Mouse (Mus musculus) ovary, postnatal 14 days (tissue): ENCODE measurements around the gene Gas2l3.

Experiments
- DNase-seq: peaks from one replicate; pipeline ENCODE4 v3.0.0; 2022; ENCODE audit warnings: low spot score

Gene Gas2l3

DNA sequence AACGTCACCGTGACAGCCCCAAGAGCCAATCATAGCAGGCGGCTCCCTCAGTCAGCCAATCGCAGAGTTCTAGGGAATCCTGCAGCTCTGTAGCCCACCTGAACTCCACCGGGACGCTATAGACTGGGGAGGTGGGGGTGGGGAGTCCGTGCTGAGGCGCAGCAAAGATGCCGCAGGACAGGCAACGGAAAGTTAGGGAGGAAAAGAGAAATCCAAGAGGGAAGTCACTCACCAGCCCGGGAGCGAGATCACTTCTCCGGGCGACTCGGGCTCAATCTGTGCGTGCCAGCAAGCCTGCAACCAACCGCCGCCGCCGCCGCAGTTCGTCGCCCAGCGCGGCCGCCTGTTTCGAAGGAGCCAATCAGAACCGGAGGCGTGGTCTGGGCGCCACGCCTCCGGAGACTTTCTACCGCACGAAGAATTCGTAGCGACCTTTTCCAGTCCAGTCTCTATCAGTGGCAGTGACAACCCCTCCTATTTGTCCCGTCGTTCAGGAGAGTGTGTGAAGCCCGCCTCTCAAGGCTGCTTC lies at the start of gene Gas2l3:
Gene Gas2l3, minus strand, starts transcription at position 345 of the 529 bp plus-strand sequence.
- peak; percentile 73 for DNase-seq

DNA sequence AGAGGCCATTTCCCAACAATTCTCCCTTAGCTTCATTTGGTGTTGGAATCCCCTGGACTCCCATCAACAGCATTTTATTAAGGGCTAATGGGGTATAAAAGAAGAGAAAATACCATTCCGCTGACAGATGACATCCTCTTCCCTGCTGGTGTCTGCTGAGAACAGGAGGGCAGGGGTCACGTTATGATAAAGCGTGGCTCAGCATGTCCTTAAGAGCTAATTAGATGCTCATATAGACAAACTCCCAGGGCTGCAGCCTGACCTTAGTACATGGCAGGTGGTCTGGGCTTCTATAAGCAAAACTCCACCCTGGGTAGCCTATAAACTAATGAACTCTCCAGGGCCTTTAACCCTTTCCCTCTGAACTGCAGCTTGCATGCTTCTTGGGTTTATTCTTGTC lies 47.6 kb upstream of the Gas2l3 start:
- no peak for DNase-seq

DNA sequence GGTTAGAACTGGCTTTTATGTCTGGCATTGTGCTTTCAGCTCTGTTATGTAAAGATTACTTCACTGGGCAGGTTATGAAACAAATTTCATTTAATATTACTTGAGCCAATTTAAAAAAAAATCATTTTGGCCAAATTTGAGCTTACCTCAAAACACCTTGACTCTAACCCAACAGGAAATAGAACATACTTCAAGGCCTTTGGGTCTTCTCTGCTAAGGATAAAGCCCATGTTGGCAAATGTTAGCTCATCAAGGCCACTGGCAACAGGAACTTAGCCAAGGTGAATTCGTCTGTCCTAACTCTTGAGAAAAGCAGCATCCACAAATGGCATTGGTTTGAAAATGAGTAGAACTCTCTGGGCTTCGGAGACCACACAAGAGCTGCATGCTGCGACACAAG lies 46.5 kb upstream of the Gas2l3 start:
- DNase-seq, result no peak

DNA sequence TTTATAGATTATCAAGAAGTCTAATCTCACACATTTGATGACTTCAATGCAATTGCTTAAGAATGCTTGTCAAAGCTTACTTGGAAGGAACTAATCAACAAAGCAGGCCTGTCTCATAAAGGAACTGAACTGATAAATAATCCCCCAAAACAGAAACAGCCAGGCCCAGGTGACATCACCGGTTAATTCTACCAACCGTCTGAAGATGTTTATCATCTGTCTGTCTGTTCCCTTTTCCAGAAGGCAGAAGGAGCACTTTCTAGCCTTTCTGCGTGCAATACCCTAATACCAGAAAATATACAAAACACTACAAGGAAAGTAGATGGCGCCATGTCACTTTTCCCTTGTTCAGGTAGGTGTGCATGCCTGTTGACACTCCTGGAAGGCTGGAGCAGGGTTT lies 45.7 kb upstream of the Gas2l3 start:
- no peak for DNase-seq

DNA sequence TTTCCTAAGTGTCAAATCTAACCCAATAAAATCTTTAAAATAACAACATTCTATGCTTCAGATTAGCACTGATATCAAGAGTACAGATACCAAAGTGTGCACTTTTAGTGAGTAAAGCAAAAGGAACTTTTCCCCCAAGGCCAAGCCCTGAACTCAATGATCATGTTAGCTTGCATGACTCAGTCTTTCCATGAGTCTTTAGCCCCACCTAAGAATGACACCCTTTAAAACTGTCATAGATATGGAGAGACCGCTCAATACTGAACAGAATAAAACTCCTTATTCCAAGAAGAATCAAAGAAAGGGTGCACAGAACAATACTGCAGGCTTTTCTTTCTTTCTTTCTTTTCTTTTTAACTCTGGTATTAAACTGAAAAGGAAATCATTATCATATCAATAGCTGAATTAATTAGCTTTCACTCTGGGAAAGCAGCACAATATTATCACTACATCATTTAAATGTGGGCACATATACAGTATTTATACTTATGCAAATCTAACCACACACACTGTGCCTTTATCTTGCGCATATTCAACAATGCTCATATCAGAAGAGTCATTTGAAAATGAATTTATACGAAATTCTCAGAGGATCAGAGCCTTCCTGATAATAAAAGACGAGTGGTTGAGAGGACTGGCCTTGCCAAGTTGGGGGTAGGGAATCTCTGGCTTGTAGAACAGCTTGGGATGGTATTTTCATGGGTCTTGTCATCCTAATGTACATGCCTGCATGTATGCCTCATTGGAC lies 43.4 kb upstream of the Gas2l3 start:
- DNase-seq, result no peak

DNA sequence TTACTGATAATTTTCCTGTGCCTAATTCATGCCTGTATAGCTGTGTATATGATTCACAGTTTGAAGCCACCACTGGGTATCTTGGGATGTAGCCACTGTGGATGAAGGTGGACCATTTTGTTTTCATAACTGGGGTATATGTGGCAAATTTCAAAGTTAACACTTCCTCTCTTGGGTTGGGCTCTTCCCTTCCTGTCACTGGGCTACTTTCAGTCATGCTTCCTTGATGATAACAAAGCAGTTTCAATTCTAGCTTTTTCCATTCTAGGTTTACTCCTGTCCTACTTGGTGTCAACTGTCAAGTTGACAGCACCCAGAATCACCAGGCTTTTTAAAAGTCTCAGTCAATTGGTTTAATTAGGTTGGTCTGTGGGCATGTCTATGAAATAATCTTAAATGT lies 41.1 kb upstream of the Gas2l3 start:
- no peak for DNase-seq

DNA sequence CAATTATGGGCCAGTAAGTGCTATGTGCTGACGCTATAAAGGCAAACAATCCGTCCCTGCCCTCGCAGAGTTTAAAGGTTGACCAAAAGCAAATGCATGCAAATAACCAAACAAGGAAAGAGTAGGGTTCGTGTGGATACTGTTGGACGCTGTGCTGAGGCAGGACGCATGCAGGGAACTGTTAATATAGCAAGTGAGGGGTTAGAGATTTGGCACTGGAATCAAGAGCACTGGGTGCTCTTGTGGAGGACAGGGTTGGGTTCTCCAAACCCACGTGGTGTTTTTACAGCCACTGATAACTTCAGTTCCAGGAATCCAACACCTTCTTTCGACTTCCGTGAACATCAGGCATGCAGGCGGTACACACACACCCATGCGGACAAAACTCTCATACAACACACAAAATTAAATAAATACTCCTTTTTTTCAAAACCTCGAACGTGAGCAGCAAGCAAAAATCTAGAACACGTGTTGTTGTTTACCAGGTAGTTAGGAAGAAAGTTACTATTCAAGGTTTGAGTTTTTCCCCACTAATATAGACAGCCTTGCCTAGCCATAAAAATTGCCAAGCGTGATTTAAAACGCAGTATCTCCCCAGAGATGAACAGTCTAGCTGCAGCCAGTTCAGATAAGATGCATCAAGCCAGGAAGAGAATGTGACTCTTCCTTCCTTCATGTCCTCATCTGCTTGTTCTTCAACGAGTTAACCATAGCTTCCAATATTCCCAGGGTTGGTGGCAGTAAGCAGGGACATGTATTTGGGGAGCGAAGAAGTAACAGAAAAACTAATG lies 40.2 kb upstream of the Gas2l3 start:
- no peak for DNase-seq

DNA sequence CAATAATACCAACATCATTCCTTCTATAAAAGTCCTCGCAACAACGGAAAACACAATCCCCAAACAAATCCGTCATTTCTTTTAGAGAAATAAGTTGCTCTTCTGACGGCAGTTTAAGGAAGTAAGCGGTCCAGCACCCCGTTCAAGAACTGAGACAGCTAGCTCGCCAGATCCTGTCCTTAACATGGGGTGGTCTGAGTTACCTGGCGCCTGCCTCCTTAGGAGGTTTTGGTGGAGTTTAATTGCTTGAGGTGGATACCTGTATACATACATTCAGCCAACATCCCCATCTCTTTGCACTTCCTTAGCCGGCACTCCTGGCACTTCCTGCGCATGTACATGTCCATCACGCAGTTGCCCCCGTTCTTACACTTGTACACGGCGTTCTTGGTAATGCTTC lies 39.3 kb upstream of the Gas2l3 start:
- DNase-seq, result no peak

DNA sequence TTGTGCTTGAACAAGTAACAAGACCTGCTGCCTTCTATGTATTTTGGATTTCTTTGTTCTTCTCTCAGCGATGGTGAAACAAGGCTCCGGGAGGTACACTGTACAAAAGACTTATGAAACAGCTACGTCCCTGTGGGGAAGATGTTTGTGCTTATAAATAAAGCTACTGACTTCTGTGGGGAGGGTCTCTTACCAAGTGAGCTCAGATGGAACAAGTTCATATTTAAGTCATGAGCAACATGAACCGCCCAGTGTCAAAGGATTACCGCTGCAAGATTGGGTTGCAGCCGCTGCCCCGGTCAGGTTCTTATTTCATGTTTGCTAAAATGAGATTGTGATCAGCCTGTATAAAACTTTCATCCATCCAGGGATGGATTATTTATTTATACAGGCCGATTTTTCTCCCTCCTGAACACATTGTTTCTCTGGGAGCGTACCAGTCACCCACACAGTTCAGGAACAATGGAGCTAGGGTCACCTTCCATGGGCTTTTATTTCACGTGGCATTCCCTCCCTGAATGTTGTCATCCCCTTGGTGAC lies 38.4 kb upstream of the Gas2l3 start:
- DNase-seq, result no peak

DNA sequence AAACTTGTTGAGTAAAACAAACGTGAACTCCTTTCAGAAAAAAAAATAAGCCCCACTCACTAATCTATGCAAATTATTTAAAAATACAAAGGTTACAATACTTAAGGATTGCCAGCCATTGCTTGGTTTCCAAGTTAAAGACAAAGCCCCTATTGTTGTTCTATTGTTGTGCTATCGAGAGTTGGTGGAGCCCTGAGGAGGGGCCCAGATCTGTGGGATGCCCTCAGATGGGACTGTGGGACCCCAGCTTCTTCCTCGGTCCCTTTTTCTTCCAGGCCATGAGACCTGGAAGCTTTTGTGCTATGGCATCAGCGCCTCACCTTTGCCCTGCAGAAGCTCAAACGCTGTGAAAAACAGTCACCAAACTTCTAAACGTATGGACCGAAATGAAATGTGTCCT lies 37.9 kb upstream of the Gas2l3 start:
- no peak for DNase-seq

DNA sequence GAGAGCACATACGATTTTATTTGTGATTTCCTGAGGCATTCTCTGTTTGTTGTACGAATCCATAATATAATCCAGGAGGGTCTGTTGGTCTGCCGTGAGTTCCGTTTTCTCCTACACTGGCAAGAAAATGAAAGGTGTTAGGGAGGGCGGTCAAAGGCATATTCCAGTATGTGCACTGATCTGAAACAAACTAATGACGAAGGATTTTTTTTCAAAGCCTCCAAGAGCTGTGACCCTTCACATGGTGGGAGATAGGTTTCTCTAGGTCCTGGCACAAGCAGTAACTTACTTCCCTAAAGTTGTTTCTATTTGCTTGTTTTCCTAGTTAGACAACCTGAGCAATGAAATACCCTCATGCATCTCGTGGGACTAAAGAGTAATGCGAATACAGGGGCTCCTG lies 35.0 kb upstream of the Gas2l3 start:
- DNase-seq, result no peak

DNA sequence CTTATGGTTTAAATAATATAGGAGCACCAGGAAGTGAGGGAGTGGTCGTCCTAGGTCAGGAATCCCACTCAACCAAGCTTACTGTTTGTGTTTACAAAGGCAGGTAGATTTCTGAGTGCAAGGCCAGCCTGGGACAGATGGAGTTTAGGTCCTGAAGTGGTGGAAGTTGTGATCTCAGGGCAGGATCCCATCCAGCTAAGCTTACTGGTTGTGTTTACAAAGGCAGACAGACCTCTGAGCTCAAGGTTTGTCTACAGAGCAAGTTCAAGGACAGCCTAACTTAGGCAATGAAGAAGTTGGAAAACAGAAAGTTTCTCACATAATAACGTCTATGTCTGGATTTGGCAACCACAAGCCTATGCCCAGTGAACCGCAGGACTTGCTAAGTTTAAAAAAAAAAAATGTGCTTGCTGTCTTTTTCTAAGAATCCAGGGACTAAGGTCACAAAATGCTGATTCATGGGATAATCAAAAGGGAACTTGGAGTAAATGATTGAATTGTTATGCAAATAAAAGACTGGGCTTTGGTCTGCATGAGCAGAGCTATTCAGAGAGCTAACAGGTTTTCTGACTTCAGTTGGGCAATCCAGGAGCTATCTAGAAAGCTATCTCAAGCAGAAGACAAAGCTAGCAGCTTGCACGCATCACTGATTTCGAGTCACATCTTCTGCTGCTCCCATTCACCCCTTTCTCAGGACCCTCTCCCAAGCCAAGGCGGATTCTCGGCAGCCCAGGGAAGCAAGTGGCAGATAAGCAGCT lies 27.0 kb upstream of the Gas2l3 start:
- DNase-seq, result no peak

DNA sequence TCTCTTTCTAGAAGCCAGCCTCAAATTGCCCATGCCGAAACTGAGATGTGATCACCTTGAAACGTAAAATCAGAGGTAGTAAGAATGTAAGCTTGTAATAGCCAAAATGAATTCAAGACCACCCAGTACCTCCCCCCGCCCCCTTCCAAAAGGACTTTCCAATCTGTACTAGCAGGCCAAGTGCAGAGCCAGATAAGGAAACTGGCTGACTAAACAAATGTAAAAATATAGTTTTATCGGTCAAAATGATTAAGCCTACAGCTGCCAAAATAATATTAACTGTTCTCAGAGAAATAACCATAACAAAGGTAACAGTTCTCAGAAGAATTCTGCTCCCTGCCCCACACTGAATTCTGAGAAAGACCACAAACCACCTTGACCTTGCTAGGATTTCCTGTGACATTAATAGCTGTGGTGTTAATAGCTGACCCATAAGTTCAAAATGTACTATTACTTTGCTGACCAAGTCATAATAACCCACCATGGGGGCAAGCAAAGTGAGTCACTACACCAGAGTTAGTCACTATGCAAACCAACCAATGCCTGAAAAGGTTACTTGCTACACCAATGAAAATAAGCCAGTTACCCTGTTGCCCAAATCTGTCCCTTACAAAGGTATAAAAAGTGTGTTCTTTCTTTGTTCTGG lies 21.1 kb upstream of the Gas2l3 start:
- DNase-seq, result no peak

DNA sequence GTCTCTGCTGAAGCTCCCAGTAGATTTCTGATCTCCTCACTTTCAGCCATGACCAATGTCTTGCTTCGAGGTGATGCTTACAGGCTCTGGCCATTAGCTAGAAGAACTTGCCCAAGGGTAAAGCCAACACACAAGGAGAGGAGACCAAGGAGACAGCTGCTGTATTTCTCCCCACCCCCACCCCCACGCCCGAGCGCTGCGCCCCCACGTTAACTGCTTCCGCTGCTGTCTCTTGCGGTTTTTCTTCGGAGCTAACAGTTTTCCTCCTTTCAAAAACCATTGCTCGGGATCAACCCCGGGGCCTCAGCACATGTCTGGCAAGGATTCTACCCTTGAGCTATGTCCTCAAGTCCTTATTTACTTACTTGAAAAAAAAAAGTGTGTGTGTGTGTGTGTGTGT lies 19.1 kb upstream of the Gas2l3 start:
- DNase-seq, result no peak

DNA sequence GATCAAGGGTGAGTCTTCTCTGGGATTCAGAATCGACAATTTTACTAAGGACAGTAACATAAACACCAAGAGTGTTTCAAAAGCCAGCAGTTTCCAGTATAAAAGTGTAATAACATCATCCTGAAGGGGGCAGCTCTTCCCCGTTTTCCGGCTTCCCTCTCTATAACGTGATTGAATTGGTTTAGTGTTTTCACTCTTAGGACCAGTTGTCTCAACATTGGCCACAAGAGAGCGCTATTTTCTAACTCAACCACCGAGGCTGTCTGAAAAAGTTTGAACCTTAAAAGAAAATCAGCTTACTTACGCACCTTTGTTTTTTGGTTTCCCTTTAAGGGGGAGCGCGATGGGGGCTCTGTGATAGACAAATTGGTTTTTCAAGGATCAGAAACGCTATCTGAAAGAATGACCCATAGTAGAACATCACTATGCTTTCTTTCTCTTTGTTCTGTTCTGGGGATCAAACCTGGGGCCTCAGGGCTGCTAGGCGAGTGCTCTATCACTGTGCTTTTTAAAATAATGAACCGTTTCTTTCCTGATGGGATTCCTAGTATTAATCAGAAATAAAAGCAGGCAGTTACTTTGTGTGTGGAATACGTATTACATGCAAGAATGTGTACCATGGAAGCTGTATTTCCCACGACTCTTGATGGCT lies 18.2 kb upstream of the Gas2l3 start:
- peak; percentile 78 for DNase-seq

DNA sequence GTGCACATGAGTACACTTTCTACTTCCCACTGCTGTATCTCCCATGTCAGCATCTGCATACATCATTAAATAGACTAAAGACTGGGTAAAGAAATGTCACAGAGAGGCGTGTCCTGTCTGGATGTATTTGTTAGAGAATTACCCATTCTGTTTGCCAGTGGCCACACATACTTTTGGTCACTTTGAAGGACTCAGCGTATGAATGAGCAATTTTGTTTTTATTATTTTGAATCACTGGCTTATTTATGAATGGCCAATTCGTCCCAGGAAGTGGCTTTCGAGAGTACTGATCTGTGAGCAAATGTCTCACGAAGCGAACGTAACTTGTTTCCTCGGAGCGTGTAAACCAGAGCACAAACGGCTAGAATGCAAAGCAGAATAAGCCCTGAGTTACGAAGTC lies 17.2 kb upstream of the Gas2l3 start:
- no peak for DNase-seq

DNA sequence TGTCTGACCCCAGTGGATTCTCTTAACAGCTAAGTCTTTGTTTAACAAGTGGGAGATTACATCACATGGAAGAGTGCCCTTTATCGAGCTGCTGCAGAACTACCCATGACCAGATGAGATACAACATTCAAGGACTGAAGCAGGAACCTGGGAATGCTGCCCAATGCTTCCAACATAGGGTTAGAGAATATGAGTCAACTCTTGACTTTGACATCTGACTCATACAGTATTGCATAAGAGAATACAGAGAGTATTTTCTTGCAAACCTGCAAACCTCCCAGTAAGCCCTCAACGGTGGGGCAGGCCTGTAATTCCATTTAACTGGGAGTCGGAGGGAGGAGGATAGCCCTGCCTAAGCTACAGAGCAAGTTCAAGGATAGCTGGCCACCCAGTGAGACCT lies 15.0 kb upstream of the Gas2l3 start:
- DNase-seq, result no peak

DNA sequence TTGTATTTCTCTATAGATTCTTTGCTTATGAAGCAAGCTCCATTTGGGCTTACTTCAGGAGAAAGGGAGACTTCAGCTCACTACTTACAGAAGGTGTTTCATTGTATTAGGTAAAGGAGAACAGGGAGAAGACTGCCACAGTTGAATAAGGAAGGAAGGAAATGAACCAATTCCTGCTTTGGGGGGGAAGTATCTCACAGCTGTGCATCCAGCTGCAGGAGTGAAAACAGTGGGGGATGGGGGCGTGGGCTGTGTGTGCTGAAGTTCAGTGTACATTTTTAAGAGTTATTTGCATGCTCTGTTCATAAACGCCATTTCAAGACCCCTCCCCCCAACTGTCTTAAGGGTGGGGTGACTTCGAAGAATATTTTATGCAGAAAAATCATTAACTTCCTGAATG lies 10.0 kb upstream of the Gas2l3 start:
- no peak for DNase-seq

DNA sequence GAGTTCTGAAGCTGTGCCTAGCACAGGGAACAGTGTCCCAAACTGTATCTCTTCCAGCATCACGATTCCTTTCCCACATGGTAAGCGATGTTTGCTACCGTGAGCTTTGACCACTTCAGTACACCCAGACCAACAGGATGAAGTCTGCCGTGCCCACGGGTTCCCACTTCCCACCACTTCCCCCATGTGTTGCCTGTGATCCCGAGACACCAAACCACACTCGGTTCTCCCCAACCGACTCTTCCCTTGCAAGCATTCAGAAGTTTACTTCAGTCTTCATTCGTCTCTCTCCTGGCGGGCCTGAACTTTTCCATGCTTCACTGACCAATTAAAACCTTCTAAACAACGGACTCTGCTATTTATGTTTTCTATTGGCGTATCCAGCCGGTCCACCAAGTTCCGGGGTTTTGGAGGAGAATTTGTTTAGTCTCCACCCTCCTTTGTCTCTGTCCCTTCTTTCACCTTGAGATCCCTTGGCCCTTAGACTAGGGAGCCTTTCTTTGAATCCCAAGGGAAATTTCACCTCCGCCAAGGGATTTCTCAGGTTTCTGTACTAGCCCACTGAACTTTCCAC lies 9.4 kb upstream of the Gas2l3 start:
- no peak for DNase-seq

DNA sequence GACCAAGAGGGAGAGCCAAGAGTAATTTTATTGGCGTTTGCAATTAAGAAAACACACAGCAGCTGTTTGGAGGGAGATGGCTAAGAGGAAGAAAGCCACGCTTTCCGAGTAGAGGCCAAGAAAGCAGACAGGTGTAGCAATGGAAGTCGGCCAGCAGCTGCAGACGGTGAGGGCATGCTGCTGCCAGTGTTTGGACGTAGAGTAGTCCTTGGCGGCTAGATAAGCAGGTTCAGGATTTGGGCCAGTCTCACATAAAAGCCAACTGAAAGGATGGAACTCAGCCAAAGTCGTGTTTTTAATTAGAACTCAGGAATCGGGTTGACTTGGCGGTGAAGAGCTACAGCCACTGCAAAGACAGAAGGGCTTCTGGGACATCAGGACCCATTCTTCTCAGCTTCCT lies 6.6 kb upstream of the Gas2l3 start:
- peak; percentile 29 for DNase-seq

DNA sequence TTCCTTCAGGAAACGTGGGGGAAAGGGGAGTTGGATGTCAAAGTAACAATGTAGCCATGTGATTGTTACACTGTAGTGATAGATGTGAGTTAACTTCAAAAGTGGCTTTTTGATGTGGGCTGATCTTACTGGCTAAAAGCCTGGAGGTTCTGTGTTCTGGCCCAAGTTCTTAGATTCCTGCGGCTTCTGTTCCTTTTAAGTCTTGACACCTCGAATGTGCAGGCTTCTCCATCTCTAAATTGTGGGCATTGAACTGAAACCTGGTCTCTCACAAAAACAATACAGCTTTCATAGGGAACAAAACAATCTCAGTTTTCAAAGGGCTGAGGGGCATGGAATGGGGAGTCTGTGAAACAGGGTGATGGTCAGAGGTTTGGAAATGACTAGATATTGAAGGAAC lies 614 bp upstream of the Gas2l3 start:
- DNase-seq, result no peak
